Mouse (Mus musculus) small intestine, adult 2 months (tissue): Measurements from ENCODE around the gene Ubac2. TPM values are rescaled to one million over a fixed set of nuclear protein-coding genes. Genes with fewer than 3 reads are reported as not detected.

Source experiments
- H3K27ac ChIP-seq: fragments of 200-500 bp; 2 replicates; pipeline ENCODE4 v1.5.1; 2012; ENCODE audit warnings: low read depth, low read length, control low read depth, inconsistent platforms; ENCODE audit not compliant: insufficient read depth
- H3K27me3 ChIP-seq: fragments of 200-500 bp; 2 replicates; pipeline ENCODE4 v1.6.1; 2012; ENCODE audit warnings: mild to moderate bottlenecking, moderate library complexity, low read length, inconsistent platforms; ENCODE audit not compliant: control insufficient read depth, insufficient read depth
- H3K36me3 ChIP-seq: fragments of 200-500 bp; 2 replicates; pipeline ENCODE4 v1.6.1; 2012; ENCODE audit warnings: mild to moderate bottlenecking, low read length, control low read depth, inconsistent platforms; ENCODE audit not compliant: control insufficient read depth, insufficient read depth
- H3K4me1 ChIP-seq: fragments of 200-500 bp; 2 replicates; pipeline ENCODE4 v1.6.1; 2012; ENCODE audit warnings: low read length, inconsistent platforms, mixed read lengths; ENCODE audit not compliant: control insufficient read depth, insufficient read depth, insufficient read length
- H3K4me3 ChIP-seq: fragments of 200-500 bp; 2 replicates; pipeline ENCODE4 v1.5.1; 2012; ENCODE audit warnings: low read depth, mild to moderate bottlenecking, control low read depth, inconsistent platforms, low read length, moderate library complexity
- CTCF ChIP-seq: fragments of 200-500 bp; IDR thresholded peaks from 2 replicates; pipeline ENCODE4 v1.5.1; 2012; ENCODE audit warnings: low read depth, mild to moderate bottlenecking, control low read depth, inconsistent platforms, low read length, moderate library complexity, mixed read lengths; ENCODE audit not compliant: insufficient replicate concordance, insufficient read length; ENCODE audit errors: extremely low read depth
- POLR2A ChIP-seq: fragments of 200-500 bp; IDR thresholded peaks from 2 replicates; pipeline ENCODE4 v1.6.1; 2012; ENCODE audit warnings: low read depth, mild to moderate bottlenecking, control low read depth, inconsistent platforms, low read length, moderate library complexity
- WGBS: fragments of 180-500 bp; shearing (Covaris S2); methylation state at CpG from one replicate; pipeline ENCODE4 v1.1.7; 2018; 5-methylcytosine and 5-hydroxymethylcytosine counted together
- polyA plus RNA-seq: library from polyadenylated mRNA; depleted of rRNA; stranded (reverse); fragments of >200 nt; gene quantifications from 2 replicates; pipeline ENCODE4 v1.2.3, GENCODE M21; 2012

Ubac2 gene
- polyA plus RNA-seq, 1 experiment = 48.4 TPM

- H3K4me3 ChIP-seq = no peak overlapping the region
- TF ChIP-seq CTCF = no peak
- H3K4me1 ChIP-seq = peaks cover 16% of the 10 kb centered on the region
- no peaks in the 10 kb centered on the region for H3K27me3 ChIP-seq
- peak overlapping the region; percentile 76 for H3K27ac ChIP-seq
- WGBS = 45% methylated on average over 4 of the region's 4 CpGs
- peaks cover 10% of the 10 kb centered on the region for H3K36me3 ChIP-seq
Measured at GRCm38 (mm10) chr14:122008261-122008660, 129.8 kb downstream of the Ubac2 start.

GRCm38 (mm10) chr14:122009502-122009901, 131.1 kb downstream of the Ubac2 start:
- no peak for TF ChIP-seq CTCF
- TF ChIP-seq POLR2A = no peak
- Histone ChIP-seq H3K27ac (no peak overlapping the region), H3K27me3 (no peaks in the 10 kb centered on the region), H3K4me1 (peaks cover 19% of the 10 kb centered on the region), H3K36me3 (peaks cover 10% of the 10 kb centered on the region), H3K4me3 (no peak overlapping the region)
- WGBS = 83% methylated on average over 13 of the region's 13 CpGs

GRCm38 (mm10) chr14:122010301-122010700, 131.9 kb downstream of the Ubac2 start:
- no peak overlapping the region for H3K27ac ChIP-seq
- peaks cover 19% of the 10 kb centered on the region for H3K4me1 ChIP-seq
- H3K27me3 ChIP-seq = no peaks in the 10 kb centered on the region
- H3K4me3 ChIP-seq = no peak overlapping the region
- no peak for TF ChIP-seq CTCF
- no peak for TF ChIP-seq POLR2A
- H3K36me3 ChIP-seq = peaks cover 13% of the 10 kb centered on the region
- WGBS = 79% methylated on average over 7 of the region's 7 CpGs

GRCm38 (mm10) chr14:122011768-122012167, 133.3 kb downstream of the Ubac2 start:
- TF ChIP-seq CTCF = no peak
- no peak for TF ChIP-seq POLR2A
- no peak overlapping the region; the same call in 1 of the 2 replicates for H3K27ac ChIP-seq
- WGBS = 96% methylated on average over 8 of the region's 8 CpGs
- H3K36me3 ChIP-seq = peaks cover 13% of the 10 kb centered on the region
- H3K27me3 ChIP-seq = no peaks in the 10 kb centered on the region
- no peak overlapping the region for H3K4me3 ChIP-seq
- peaks cover 19% of the 10 kb centered on the region for H3K4me1 ChIP-seq

- no peak overlapping the region for H3K4me3 ChIP-seq
- H3K27ac ChIP-seq = no peak overlapping the region; the same call in 1 of the 2 replicates
- WGBS = 36% methylated on average over 5 of the region's 5 CpGs
- peaks cover 13% of the 10 kb centered on the region for H3K36me3 ChIP-seq
- no peaks in the 10 kb centered on the region for H3K27me3 ChIP-seq
- TF ChIP-seq CTCF (no peak), POLR2A (no peak)
- H3K4me1 ChIP-seq = peaks cover 19% of the 10 kb centered on the region
Measured at GRCm38 (mm10) chr14:122012193-122012592, 133.8 kb downstream of the Ubac2 start.

- TF ChIP-seq CTCF (no peak), POLR2A (no peak)
- Histone ChIP-seq H3K4me3 (no peak overlapping the region), H3K27me3 (no peaks in the 10 kb centered on the region), H3K27ac (no peak overlapping the region), H3K36me3 (peaks cover 13% of the 10 kb centered on the region), H3K4me1 (peaks cover 19% of the 10 kb centered on the region)
- 79% methylated on average over 13 of the region's 13 CpGs for WGBS
Measured at GRCm38 (mm10) chr14:122012814-122013213, 134.4 kb downstream of the Ubac2 start.

GRCm38 (mm10) chr14:122013417-122013951, 135.1 kb downstream of the Ubac2 start:
- H3K36me3 ChIP-seq = peaks cover 13% of the 10 kb centered on the region
- no peak for TF ChIP-seq POLR2A
- no peak for TF ChIP-seq CTCF
- 75% methylated on average over 14 of the region's 14 CpGs for WGBS
- H3K27me3 ChIP-seq = no peaks in the 10 kb centered on the region
- peak overlapping the region; percentile 69 for H3K27ac ChIP-seq
- H3K4me3 ChIP-seq = no peak overlapping the region
- peaks cover 15% of the 10 kb centered on the region for H3K4me1 ChIP-seq
